Mouse (Mus musculus): ENCODE results near the gene Gid4.
"Not testable (repeated sequence)": the region's sequence is repeated elsewhere in the genome, so short reads cannot be mapped to it uniquely, and the experiment has no call there.

Gid4 gene

DNA sequence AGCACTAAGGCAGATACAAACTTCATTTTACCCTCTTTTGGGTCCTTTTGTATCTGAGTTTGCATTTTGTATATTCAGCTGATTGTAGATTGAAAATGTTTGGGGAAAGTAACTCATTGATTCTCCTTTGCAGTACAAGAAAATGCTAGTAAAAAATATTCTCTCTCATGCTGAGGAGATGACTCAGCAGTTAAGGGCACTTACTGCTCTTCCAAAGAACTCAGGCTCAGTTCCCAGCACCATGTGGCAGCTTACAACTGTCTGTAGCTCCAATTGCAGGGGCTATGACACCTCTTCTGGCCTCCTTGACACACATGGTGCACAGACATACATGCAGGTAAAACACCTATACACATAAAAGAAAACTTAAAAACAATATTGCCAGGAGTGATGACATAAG, 16.6 kb downstream of the Gid4 start:
- no peak for DNase-seq (ENCODE audit: low spot score)

DNA sequence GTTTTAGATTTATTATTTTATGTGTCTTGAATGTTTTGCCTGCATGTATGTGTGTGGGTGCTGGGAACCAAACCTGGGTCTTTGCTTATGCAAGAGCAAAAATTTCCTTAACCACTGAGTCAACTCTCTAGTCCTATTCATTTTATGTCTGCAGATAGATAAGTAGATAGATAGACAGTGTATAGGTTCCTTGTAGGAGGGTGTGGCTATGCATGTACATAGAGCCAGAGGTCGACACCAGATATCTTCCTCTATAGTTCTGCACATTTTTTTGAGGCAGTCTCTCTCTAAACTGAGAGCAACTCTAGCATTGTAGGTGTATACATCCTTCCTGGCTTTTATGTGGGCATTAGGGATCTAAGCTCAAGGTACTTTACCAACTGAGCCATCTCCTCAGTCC, 18.2 kb downstream of the Gid4 start:
- no peak for DNase-seq (ENCODE audit: low spot score)

DNA sequence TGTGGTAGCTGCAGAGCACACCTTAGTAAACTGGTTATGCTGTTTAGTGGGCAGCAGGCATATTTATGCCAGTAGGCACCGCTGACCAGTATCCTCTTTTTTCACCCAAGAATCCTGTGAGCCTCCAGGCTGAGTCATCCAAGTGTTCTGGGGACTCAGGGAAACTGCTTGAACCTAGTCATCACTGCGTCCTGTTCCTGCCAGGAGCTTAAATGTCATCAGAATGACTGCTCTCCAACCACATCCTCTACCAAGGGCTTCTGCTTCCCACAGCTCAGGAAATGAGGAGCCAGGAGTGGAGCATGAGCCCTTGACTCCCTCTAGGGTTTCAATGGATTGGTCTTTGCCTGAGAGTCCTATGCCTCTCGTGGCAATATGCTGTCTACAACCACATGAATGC, 19.7 kb downstream of the Gid4 start:
- no peak for DNase-seq (ENCODE audit: low spot score)

DNA sequence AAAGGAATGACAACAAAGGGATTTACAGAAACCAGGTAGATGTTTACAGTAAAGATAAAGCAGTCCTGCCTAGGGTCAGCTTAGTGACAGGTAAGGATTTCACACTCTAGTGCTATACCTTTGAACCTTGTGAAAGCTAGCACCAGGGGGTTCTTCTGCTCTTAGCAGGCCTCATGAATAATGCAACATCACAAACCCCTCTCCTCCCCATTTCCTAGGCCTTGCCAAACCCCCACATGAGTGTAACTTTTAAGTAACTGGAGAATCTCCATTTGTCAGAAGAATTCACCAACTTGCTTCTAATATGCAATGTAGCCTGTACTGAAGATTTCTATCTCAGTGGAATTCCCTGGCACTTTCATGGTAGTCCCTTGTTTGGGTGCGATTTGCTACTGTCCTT, 22.7 kb downstream of the Gid4 start:
- not testable (repeated sequence) for DNase-seq (ENCODE audit: low spot score)

DNA sequence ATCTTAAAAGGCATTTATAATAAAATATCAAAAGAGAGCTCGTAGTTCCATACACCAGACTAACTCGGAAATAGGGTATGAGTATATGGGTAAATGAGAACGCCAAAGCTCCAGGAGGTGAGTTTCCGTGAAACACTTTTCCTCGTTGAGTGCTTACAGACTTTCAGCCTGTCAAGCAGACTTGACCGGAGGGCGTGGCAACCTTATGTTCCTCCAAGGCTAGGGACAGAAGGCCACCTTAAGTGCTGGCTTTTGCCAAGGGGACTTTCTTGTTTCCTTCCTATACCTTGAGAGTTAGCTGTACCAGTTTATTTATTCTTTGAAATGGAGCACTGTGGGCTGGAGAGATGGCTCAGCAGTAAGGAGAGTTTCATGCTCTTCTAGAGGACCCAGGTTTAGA, 23.2 kb downstream of the Gid4 start:
- peak; percentile 32 for DNase-seq (ENCODE audit: low spot score)

DNA sequence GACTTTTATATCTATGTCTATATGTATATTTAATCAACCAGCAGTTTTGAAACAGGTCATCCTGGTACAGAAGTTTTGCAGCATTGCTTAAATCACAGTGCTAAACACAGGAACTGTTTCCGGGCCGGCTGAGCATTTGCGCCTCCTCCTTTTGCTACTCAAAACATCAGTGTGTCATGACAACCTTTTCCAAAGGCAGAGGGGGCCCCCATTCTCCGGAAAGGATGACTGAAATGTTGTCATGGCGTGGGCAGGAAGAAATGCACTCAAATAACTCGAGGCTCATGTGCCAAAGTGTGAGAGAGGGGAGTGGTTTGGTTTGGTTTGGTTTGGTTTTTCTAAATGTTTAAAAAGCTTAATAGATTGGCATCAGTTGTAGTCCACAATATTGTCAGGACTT, 26.0 kb downstream of the Gid4 start:
- no peak for DNase-seq (ENCODE audit: low spot score)

DNA sequence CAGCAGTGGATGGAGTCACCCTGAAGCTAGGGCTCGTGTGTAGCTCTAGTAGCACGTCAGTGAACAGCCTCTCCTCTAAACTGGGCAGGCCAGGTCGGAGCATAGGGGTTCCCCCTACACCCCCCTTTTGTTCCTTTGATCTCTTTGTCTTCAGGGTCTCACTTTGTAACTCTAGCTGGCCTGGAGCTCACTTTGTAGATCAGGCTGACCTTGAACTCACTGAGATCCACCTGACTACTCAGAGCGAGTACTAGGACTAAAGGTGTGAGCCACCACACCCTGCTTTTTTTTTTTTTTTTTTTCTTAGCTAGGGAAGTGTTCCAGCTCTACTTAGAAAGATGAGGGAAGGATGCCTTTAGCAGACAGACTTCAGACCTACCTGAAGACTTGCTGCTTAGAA, 27.1 kb downstream of the Gid4 start:
- DNase-seq (ENCODE audit: low spot score): no peak

DNA sequence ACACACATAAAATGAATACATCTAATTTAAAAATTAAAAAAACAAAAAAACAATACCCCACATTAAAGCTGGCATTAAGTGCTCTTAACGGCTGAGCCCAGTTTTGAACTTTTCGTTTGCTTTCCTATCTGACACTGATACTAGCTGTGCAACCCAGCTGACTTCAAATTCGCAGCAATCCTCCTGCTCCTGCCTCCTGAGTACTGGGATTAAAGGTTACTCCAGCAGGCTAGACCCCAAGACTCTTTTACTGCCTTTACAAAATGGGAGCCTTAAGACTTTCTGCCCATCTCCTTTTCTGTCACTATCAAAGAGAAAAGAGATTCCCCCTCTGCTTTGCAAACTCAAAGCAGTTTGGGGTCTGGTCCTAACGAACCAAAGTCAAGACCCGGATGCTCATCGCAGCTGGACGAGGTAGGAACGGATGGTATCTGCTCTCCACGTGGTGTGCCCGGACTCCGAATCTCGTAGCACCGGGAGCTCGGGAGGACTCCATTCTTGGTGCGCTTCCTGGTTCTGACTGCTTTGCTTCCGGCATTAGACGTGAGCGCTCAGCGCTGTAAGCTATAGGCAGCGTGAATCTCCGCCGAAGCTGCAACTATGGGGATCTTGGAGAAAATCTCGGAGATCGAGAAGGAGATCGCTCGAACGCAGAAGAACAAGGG, 37.3 kb downstream of the Gid4 start, which contains the start of gene Drg2:
Drg2 (plus strand) TSS at position 512 of the 665 bp plus-strand sequence.
- DNase-seq (ENCODE audit: low spot score): peak; percentile 84

DNA sequence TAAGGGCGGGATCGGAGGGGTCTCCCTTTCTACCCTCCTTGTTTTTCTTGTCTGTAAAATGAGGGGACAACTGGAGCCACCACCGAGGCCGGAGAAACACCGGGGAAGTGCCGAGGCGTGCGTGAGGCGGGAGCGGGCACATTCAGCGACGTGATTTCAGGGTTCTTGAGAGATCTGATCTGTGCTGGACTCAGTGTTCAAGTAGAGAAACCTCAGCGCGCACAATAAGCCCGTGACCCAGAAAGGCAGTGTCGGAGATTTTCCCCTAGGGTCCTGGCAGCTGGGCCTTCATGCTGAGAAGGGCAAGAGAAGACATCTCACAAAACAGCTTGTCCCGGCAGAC, 37.8 kb downstream of the Gid4 start:
- no peak for DNase-seq (ENCODE audit: low spot score)

DNA sequence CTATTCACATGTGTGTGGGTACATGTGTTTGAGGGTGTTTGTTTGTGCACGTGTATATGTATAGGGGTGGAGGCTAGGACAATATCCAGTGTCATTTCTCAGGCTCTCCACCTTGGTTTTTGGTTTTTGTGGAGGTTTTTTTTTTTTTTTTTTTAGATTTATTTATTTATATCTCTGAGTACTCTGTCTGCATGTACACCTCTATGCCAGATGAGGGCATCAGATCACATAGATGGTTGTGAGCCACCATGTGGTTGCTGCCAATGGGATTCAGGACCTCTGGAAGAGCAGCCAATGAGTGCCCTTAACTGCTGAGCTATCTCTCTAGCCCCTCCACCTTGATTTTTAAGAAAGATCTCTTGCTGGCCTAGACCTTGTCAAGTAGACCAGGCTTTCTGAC, 41.0 kb downstream of the Gid4 start:
- no peak for DNase-seq (ENCODE audit: low spot score)

DNA sequence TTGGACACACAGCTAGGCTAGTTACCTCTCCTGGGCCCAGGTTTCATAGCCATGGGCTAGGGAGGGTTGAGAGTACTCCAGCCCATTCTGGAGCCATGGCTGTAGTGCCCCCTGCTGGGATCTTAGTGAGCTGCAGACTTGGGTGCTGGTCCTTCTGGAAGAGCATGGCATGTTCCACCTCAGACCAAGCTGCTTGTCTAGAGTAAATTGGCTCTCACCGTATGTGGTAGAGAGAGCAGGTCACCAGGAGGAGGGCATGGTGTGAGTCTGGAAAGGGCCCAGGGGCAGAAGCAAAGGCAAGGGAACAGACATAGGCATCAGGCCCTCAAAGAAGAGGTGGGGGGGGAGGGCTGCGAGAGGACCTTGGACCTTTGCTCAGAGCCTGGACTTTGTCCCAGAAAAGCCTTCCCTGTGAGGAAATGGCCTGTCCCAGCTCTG, 49.0 kb downstream of the Gid4 start:
- DNase-seq (ENCODE audit: low spot score): no peak

DNA sequence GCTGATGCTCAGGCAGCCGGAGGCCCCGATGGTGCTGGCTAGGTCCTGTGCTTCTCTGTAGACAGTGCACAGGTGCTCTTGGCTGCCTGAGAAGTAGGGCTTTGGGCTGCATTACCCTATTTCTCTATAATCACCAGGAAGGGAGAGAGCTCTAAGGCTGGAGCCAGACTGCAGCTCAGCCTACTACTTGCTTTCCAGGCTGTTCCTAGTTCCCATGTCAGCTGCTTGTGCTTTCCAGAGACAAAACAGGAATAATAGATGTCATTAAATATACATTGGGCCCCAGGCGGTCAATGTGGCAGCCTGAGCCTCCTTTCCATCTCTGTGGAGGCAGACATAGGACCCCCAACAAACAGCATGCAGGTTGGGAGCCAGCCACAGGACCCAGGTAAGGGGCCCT, 52.1 kb downstream of the Gid4 start, which contains the start of gene Myo15:
Myo15 (plus strand) TSS at position 301 of the 400 bp plus-strand sequence.
- no peak for DNase-seq (ENCODE audit: low spot score)

DNA sequence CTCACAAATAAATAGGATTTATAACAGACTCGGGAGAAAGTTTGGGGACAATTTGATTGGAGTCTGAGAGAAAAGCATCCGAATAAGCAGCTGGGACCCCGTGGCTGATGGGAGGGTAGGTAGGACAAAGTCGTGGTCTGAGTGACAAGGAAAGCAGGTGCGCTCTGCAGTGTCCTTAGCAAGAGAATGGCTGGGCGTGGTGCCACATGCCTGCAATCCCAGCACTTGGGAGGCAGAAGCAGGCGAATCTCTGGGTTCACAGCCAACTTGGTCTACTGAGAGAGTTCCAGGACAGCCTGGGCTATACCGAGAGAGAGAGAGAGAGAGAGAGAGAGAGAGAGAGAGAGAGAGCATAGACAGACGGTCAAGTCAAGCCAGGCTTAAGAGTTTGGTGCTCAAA, 53.8 kb downstream of the Gid4 start:
- DNase-seq (ENCODE audit: low spot score): no peak

DNA sequence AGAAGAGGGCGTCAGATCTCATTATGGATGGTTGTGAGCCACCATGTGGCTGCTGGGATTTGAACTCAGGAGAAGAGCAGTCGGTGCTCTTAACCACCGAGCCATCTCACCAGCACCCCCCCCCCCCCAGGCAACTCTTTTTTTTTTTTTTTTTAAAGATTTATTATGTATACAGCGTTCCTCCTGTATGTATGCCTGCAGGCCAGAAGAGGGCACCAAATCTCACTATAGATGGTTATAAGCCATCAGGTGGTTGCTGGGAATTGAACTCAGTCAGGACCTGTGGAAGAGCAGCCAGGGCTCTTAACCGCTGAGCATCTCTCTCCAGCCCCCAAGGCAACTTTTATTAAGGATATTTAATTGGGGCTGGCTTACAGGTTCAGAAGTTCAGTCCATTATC, 57.6 kb downstream of the Gid4 start:
- DNase-seq (ENCODE audit: low spot score): no peak

DNA sequence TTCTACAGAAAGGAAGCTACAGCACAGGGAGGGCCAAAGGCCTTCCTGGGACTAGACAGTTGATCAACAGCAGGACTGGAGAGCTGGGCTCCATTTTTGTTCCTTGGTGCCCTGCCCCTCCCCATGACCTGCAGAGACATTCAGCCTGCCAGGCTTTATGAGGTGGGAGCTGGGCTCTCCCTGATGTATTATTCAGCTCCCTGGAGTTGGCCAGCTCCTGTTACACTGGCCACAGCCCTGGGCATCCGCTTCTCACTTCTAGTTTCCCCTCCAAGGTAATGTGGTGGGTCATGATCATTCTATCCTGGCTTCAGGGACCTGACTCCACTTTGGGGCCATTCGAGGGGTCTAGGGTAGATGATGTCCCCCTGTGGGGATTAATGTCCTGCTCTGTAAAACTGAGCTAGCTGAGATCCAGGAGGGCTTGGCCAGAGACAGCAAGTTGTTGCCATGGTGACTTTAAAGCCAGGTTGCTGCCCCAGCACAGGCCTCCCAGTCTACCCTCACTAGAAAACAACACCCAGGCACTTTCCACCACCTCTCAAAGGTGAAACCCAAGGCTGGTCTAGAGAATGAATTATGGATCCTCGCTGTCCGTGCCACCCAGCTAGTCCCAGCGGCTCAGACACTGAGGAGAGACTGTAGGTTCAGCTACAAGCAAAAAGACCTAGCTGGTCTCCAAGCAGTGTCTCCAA, 58.9 kb downstream of the Gid4 start:
- DNase-seq (ENCODE audit: low spot score): no peak

DNA sequence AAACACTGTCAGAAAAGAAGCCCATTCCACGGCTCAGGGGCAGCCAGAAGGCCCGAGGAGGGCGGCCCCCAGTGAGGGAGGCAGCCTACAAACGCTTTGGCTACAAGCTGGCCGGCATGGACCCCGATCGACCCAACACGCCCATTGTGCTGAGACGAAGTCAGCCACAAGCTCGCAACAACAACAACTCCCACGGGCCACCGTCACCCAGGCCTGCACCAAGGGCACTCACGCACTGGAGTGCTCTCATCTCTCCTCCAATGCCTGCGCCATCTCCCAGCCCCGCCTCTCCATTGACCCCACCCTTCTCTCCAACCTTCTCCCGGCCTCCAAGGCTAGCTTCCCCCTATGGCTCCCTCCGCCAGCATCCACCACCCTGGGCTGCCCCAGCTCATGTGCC, 61.2 kb downstream of the Gid4 start:
- peak; percentile 73 for DNase-seq (ENCODE audit: low spot score)

DNA sequence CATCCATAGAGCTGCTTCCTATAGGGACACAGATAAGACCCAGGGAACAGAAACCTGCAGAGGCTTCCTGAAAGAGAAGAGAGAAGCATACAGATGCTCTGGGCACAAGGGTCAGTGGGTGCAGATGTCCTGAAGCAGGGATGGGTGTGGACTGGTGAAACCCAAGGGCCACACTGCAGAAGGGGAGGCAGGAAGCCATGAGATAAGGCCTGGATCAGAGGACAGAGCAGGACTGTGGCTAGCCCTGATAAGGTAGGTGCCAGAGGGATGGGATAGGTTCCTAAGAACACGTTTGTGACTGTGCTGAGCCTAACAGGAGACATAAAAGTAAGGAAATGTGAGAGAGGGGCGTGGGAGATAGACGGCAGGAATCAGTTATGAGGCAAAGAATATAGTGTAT, 69.3 kb downstream of the Gid4 start:
- DNase-seq (ENCODE audit: low spot score): no peak

DNA sequence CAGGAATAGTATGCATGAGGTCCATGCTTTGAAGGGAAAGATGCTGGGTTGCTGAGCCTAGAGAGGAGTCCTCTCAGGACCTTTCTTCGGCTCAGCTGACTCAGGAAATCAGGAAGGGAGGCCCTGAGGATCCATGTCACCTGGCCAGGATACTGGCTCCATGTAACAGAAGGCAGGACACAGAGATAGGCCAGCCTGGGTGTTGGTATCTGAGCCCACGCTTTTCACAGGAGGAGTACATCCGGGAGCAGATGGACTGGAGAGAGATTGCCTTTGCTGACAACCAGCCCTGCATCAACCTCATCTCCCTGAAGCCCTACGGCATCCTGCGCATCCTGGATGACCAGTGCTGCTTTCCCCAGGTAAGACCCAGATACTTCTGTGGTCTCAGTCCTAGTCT, 75.8 kb downstream of the Gid4 start:
- no peak for DNase-seq (ENCODE audit: low spot score)

DNA sequence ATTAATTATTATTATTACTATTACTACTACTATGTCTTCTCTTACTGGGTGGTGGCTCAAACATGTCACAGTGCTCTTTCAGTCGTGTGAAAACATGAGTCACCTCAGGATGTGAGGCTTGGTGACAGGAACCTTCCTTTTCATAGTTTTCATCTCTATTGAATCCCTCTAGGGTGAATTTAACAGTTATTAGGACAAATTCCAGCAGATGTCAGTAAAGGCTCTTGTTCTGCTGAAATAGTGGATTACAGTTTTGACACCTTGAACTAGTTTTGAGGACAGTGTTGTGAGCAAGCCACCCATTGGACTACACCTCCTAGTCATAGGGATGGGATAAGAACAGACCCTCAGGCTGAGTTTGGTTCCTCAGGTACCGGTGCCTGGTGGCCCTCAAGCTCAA, 78.7 kb downstream of the Gid4 start:
- no peak for DNase-seq (ENCODE audit: low spot score)
